Mouse (Mus musculus) retina, embryonic 14.5 days (tissue): Measurements from ENCODE around the gene Nrap.
"Not testable (repeated sequence)": the region's sequence is repeated elsewhere in the genome, so short reads cannot be mapped to it uniquely, and the experiment has no call there.

Source experiments
- DNase-seq: peaks from one replicate; pipeline ENCODE4 v3.0.0-alpha.2; 2015; ENCODE audit warnings: low spot score

Nrap gene

DNA sequence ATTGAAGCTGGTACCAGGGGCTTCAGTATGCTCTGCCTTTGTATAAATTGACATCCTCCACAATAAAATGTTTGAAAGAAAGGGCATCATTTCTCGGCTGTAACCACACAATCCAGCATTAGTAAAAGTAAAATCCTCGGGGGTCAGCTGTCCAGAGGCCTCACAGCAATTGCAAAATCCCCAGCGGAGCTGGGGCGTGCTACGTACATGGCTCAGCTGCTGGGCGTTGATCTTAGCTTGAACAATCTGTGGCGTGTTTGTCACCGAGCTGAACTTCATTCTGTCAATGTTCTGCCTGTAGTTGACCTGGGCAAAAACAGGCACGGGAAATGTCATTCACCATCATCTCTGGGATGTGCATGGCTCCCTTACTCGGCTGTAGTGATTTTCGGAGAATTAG, 23.7 kb downstream of the Nrap start:
- no peak for DNase-seq

DNA sequence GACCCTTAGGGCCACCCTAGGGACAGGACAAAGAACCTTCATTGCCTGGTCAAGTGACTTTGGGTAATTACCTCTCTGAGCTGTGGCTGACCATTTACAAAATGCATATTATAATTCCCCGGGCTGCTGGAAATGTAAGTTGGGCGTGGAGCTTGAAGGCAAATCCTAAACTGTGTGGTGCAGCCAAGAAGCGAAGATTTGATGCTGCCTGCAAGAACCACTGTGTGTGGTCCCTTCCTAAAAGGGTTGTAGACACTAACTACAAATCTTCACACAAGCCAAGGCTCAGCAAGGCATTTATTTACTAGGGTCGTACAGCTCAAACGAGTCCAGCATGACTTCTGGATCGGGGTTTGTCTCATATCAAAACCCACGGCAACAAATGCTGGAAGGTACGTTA, 25.3 kb downstream of the Nrap start:
- DNase-seq = no peak

DNA sequence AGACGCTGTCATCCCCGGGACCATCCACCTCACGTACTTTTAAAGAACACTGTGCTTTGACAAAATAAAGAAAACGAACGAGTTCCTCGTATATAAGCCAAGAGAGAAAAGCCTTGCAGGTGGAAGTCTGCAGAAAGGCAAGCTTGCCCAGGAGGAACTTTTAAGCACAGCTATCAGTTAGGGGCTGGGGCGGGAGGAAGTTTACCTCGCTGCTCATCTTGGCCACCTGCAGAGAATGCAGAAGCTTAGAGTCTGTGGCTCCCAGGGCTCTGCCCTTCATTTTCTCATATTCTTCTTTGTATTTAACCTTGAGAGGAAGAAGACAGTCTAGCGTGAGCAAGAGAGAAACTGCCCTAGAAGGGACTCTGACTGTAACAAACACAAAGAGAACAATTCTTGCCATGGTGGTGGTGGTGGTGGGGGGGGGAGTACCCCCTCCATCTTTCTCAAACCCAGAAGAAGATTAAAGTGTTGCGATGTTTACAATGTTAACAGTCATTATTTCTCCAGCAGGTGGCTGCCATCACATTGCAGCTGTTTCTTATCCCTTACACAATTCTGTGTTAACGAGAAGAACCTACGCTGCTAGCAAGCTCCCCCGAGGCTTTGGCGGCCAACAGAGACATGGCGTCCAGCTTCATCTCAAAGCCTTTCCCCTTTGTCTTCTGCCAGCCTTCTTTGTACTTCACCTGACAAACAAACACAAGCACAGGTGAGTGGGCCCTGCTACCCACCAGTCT, 25.9 kb downstream of the Nrap start:
- DNase-seq = no peak

DNA sequence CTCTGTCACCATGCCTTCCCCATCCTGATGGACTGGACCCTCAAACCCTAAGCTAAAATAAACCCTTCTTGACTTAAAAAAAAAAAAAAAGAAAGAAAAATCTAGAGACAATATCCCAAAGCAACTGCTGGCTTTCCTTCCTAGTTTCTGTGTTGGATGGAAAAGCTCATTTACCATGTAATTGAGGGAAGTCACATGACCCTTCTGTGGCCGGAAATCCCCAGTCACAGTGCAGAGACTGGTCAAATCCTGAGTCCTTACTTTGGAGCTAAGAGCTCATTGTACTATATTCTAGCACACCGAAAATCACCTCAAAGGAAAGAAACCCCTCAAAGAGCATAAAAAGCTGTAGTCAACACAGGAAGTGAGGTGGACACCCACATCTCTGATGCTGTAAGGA, 30.9 kb downstream of the Nrap start:
- no peak for DNase-seq

DNA sequence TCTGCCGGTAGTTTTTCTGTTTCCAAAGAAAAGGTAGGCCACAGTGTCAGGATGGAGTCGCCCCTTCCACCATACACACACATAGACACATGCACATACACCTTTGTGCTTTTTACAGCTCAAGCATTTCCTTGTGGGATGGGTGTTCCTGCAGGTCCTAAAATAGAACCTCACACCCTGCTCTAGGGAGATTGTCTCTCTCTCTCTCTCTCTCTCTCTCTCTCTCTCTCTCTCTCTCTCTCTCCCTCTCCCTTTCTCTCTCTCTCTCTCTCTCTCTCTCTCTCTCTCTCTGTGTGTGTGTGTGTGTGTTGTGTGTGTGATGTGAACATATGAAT, 32.5 kb downstream of the Nrap start:
- not testable (repeated sequence) for DNase-seq

DNA sequence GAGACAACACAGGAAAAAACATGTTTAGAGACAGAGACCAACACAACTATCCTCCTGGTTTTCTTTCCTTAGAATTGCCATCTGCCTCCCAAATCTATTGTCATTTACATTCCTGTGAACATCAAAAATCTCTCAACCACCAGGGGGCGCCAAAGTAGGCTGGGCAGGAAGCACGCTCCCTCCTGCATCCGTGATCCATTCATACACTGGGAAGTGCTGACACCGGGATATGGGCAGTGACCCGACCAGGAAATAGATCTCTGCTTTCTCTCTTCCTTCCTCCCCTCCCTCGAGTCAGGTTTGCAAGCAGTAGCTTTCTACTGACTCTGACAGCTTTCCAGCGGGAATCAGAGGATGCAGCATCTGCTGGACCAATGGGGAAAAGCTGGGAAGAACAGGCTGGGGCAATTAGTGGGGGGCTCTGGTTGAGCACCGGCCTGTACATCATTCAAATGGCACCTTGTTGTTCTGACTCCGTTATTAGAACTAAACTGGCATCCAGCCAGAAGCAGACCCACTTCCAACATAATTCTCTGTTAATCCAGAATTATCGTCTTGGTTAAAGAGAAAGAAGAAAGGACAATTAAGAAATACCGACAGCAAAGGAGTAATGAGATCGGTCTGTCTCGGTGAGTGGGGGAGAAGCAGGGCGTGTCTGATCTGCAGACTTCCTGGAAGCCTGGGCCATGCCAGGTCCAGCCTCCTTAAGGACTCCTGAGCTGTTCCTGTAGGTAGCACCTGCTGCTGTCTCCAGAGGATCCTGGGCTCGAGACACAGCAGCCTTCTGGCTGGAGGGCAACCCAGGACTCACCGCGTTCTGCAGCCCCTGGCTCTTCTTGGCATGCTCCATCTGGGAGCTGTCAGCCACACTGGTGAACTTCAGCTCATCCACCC, 33.1 kb downstream of the Nrap start:
- peak; percentile 77 for DNase-seq

DNA sequence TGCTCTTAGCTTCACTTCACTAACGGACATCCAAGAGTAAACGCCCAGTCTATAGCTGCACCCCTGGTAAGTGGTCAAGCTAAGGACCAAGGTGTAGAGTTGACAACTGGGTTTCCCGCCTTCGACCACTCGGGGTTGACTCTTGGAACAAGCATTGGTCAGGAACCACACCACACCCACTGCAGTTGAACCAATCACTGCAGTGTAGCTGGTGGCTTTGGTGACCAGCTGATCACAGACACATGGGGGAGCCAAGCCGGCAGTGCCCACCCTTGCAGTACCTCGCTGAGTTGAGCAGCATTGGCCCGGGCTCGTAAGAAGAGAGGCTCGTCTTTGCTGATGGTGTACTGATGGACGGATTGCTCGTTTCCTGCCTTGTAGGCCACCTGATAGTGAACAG, 34.6 kb downstream of the Nrap start:
- DNase-seq = no peak

DNA sequence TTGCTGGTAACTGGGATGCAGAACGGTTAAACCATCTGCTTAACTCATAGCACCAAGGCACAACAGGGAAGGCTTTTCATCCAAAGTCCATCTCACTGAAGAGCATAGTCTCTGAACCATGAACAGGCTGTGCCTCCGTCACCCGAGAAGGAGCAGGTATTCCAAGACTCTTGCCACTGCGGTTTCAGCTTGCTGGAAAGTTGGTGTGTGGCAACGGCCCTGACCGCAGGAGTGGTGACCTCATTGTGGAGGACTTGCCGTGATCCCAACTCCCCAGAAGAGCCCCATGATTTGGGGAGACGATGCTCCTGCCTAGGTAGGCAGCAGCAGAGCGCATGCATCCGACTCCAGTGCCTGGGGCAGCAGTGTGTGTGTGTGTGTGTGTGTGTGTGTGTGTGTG, 36.1 kb downstream of the Nrap start:
- DNase-seq = no peak

DNA sequence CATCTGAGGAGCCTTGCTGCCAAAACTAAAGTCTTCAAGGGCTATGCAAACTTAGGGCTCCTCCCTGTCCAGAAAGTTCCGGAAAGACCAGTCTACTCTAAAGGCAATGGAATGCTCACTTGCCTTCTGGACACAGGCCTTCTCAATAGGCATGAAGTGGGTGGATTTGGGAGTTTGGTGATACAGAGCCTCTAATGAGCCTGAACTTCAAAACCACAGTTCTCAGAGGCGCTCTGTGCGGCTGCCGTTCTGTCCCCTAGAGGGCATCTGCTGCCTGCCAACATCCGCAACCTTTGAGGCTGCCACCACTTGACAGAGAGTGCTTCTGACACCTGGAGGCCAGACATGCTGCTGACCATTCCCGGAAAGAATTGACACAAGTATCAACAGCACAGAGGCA, 40.5 kb downstream of the Nrap start:
- peak; percentile 44 for DNase-seq

DNA sequence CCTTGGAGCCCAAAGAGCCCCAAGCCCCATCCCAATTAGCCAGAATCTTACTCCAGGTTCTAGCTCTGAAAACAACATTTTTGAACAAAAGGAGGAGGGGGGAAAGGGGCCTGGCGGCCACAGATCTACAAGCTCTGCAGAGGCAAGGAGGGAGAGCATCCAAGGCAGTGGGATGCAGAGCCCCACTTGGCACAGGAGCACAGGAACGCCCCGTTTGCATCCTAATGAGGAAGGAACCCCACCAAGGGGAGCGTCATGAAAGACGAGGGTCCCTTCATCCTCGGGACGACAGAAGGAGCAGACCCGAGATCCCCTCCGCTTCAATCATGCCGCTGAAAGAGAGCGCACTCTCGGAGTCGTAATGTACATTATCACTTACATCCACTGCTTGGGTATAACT, 43.1 kb downstream of the Nrap start:
- DNase-seq = no peak

DNA sequence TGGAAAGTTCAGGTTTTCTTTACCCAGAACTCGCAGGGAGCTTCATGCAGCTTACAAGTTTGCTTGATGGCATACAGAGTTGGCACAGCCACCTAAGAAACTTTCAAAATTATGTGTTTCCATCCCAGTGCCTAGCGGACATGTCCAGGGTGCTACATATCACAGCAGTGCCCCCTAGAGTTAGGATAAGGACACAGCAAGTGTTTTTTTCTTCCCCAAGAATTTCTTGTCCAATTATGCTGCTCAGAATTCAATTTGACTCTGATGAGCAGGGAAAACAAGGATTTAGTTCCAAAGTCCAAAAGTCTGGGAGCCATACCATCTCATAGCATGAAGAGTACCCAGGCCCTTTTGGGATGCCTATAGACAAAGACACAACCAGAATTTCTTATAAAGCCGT, 43.8 kb downstream of the Nrap start:
- DNase-seq = peak; percentile 75

DNA sequence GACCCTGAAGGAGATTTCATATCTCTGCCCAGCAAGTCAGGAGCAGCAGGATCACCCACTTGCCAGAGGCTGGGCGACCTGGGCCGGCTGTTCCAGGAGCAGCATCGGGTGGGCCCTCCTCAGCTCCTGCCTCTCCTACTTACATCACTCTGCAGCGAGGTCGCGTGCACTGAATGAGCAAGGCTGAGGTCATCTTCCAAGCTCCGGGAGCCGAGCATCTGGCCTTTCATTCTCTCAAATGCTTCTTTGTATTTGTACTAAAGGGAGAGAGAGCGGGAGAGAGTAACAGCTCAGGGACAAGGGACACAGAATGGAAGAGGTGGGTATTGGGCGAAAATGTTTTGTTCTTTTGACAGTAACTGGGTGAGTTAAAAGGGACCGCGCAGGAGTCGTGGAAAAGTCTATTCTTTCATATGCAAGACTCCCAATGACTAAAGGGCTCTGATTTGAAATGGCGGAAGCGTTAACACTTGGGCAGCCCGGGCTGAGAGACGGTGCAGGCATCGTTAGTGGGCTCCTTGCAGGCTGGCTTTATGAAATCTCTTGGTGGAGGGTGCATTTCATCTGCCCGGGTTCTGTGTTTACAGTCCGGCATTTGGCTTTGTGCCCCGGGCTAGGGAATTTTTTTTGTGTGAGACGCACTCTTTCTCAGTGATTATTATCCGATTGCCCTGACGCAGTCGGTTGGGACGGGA, 45.8 kb downstream of the Nrap start:
- DNase-seq = peak; percentile 76

DNA sequence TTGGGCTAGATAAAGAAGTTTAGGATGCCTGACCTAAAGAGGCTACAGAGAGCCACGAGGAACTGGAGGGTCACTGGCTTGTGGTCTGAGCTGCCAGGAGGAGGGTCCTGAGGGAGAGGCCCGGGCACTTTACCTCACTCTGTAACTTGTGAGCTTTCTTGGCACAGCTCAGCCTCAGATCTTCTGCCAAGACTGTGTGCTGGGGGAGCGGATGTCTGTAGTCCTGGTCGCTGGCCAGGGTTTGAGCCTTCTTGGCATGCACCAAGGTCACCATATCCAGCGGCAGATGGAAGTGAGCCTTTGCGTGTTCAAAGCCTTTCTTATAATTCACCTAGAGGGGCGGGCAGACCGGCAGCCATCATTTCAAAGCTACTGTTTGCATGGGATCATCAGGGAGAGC, 47.8 kb downstream of the Nrap start:
- no peak for DNase-seq

DNA sequence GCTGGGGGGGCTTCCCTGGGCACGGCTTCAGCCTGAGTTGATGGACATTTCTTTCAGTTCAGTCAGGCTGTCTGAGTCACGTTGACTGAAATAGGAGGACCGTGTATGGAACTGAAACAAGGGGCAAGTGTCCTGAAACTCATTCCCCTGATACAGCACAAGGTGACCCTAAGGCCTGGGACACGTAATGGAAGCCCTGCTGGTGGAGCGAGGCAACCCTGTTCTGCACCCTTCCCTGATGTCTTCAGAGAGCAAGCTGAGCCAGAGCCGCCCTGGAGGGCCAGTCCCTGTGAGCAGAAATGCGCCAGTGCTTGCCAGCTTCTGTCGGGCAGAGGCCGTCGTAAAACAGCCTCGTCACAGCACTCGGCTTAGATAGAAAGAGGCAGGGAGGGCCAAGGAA, 53.0 kb downstream of the Nrap start:
- DNase-seq = no peak

DNA sequence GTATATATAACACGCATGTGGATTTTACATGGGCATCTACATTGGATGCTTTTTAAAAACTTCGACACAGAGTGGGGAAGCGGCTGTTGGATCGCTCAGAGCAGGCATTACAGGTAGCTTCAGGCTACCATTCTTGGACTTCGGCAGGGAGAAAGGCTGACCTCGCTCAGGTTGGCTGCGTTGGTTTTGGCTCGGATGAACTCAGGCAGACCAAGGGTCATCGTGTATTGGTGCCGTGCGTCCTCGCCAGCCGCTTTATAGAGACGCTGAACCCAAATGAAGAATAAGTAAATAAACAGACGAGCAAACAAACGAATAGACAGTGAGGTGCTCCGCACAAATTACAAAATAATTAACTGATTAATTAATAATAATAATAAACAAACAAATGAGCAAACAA, 53.5 kb downstream of the Nrap start:
- DNase-seq = no peak

DNA sequence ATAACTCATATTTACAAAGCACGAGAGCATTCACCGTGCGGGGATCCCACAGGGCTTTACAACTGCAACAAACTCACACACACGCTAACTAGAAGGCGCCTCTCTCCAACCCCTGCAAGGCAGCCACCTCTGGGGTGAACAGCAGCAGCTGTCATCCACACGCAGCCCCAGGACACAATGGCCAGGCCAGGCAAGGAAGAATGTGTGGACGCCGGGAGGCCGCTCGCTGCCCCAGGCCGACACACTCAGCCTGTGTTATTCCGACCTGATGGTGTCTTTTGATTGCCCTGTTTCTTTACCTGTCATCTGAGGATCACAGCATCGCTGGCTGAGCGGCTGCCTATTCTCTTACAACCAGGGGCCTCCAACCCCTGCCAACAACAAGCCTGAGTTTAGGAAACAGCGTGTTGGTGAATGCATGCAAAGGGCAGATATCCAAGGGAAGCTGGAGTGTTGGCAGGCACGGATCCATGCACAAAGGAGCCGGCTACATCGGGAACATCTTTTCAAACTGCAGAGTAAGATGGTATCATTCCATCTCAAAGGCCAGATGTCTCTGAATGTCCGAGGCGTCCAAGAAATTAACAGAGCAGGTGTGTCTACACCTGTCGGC, 63.5 kb downstream of the Nrap start:
- peak; percentile 45 for DNase-seq

DNA sequence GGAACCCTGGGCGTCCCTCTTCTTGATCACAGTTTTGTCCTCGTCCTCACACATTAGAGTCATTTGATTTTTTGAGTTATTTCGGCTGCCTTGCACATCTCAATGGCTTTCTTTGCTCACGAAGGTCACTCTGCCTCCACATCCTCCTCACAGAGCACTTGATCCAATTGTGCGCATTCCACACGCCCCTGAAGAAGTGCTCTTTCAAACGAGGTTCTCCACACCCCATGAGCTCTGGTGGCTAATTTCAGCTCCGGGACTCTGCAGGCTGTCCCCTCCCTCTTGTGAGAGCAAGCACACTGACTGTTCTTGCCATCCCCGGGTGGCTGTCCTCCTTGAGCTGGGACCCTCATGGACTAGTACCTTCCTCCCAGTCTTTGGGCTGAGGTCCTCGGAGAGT, 64.2 kb downstream of the Nrap start:
- DNase-seq = no peak

DNA sequence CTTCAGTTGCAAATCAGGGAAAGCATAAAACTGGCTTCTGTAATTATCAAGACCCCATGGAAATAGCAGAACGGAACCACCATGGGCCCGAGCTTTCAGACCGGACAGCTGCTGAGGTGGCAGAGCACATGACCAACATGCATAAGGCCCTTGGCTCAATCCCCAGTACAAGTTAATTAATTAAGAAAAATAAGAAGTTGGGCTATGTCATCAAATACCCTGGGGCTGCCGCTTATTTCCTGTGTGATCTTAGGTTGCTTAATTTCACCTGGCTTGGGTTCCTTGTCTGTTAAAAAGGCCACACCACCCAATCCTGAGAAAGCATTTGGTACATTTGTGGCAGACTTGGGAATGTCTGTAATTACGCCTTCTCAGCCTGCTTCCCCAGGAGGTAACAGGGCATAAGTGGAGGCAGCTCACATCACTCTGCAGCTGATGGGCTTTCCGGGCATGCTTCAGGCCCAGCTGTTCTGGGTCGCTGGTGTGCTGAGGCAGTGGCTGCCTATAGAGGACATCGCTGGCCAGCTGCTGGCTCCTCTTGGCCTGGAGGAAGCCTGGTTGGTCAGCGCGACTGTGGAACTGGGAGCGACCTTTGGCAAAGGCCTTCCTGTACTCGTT, 68.4 kb downstream of the Nrap start:
- DNase-seq = peak; percentile 21

DNA sequence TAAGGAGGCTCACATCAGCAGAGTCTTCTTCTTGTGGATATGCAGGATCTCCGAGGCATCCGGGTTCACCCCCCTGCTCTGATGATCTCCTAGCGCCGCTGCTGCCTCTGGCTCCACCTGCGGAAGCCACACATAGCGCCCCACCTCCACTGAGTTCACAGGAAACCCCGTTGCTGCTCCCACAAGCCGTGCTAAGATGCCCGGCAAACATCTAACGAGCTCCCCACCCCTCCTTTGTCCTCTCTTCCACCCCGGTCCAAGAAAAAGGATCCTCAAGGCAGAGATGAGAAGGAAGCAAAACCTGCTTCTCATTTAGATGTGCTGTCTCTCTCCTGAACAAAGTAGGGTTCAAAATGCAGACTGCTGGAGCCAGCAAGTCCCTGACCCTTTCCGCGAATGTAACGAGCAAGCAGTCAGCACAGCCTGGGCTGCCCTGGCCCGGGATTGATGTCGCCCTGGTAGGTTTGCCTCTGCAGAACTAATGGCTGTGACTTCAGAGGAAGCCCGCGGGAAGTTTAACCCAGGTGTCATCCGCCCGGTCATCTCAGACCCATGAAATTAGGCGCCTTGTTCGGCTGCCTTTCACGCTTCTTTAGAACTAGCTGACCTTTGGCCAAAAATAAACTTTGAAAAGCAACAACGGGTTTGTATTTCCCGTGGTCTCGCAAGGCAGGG, 69.5 kb downstream of the Nrap start:
- DNase-seq = peak; percentile 29

DNA sequence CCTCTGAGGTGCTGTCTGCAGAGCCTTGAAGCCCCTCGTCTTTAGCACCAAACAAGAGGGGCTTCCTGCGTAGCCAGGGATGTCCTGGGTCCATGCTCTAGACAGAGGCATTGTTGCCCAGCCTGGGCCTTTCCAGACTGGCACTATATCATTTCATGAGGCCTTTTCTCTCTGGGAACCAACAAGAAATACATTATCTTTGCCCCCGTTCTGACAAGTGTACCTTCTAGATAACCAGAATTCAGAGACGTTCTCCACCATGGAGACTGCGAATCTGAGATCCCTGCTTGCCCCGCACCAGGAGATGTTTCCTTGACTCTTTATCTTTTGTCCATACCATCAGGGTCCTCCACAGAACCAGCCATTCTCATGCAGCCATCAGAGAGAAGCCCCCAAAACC, 70.2 kb downstream of the Nrap start:
- no peak for DNase-seq

DNA sequence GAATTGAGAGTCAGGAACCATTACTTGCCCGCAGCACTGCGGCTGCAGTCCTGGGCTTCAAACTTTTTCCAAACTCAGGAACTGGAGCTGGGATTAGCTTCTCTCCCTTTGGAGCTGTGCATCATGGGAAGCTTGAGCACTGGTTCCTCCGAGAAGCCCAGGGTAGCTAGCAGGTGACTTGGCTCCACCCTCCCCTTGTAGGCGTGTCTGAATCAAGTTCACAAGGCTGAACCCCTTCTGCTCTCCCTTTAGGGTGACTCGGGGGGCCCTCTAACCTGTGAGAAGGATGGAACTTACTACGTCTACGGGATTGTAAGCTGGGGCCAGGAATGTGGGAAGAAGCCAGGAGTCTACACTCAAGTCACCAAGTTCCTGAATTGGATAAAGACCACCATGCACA, 70.6 kb downstream of the Nrap start:
- no peak for DNase-seq

DNA sequence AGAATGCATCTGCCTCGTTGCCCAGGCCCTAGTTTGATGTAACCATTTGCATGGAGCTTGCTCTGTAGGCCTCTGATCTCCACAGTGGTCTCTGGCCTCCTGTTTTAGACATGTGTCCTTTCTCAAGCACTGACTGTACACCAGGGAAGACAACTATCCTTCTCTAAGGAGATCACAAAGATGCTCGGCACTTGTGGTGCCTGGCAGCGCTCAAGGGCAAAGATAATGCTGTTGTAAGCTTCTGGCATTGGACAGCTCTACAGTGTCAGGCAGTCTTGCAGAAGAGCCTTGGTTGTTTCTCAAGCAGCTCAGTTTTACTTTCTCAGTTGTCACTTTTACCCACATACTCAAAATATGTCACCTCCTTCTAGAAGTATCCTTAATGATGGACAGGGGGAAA, 73.3 kb downstream of the Nrap start:
- DNase-seq = no peak
